Mouse (Mus musculus) limb, embryonic 12.5 days (tissue): ENCODE data around the gene Ptprf. TPM values are rescaled to one million over a fixed set of nuclear protein-coding genes. Genes with fewer than 3 reads are reported as not detected.

Experiments
- ATAC-seq: fragments of 200-750 bp; cut with Nextera tagmentation; 2 replicates; pipeline ENCODE4 v1.8.0; 2017; ENCODE audit warnings: low read depth, moderate TSS enrichment; ENCODE audit not compliant: insufficient number of reproducible peaks, insufficient read depth, low FRiP score, low TSS enrichment
- H3K27ac ChIP-seq: fragments of 300-500 bp; sonication (generic); 2 replicates; pipeline ENCODE4 v1.5.1; 2016; ENCODE audit warnings: mild to moderate bottlenecking, moderate library complexity
- H3K27me3 ChIP-seq: fragments of 300-500 bp; sonication (generic); 2 replicates; pipeline ENCODE4 v1.6.1; 2016; ENCODE audit warnings: mild to moderate bottlenecking, moderate library complexity
- H3K36me3 ChIP-seq: fragments of 300-500 bp; sonication (generic); 2 replicates; pipeline ENCODE4 v1.6.1; 2016; ENCODE audit warnings: mild to moderate bottlenecking, moderate library complexity
- H3K4me1 ChIP-seq: fragments of 300-500 bp; sonication (generic); replicated peaks from 2 replicates; pipeline ENCODE4 v1.6.1; 2016
- H3K4me2 ChIP-seq: fragments of 300-500 bp; sonication (generic); 2 replicates; pipeline ENCODE4 v1.6.1; 2016; ENCODE audit warnings: mild to moderate bottlenecking, moderate library complexity
- H3K4me3 ChIP-seq: fragments of 300-500 bp; sonication (generic); replicated peaks from 2 replicates; pipeline ENCODE4 v1.5.1; 2016; ENCODE audit warnings: mild to moderate bottlenecking
- H3K9ac ChIP-seq: fragments of 300-500 bp; sonication (generic); replicated peaks from 2 replicates; pipeline ENCODE4 v1.6.1; 2016; ENCODE audit warnings: mild to moderate bottlenecking, moderate library complexity
- H3K9me3 ChIP-seq: fragments of 300-500 bp; sonication (generic); 2 replicates; pipeline ENCODE4 v1.6.1; 2016; ENCODE audit warnings: mild to moderate bottlenecking, moderate library complexity
- WGBS: fragments of 180-500 bp; shearing (Covaris S2); methylation state at CpG from one replicate; pipeline ENCODE4 v1.1.7; 2016; 5-methylcytosine and 5-hydroxymethylcytosine counted together
- polyA plus RNA-seq: library from polyadenylated mRNA; unstranded; fragments of >200 nt; fragmentation: Nextera tagmentation; extraction: Ambion mirVana; gene quantifications from 2 replicates; pipeline ENCODE4 v1.2.1, GENCODE M21; 2016

Ptprf gene
- polyA plus RNA-seq, 1 experiment from 2014 or later, result 69.6 TPM

DNA sequence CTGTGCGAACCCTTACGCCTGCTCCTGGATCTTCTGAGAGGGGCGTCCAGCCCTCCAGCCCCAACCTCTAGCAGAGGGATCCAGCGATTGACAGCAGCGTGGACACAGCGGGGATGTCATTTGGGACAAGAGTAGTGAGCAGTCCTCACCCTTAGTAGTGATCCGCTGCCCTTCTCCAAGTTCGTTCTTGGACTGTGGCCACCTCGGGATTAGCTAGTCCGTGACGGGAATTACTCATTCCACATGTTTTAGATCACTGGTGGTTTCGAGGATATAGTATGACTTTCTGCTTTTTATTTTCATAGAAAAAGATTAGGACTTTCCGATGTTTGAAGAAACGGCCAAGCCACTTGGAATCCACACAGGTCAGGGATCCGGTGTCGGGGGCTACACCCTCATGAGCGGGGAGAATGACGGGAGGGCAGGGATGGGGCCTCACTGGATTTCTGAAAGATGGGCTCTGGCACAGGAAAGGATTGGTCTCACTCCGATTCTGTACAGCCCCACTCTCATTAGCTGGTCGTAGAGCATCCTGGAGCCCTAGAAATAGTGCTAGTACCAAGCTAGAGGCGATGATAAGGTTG is 15.0 kb upstream of the Ptprf start:
- no peaks in the 10 kb centered on the region for H3K4me1 ChIP-seq
- H3K4me2 ChIP-seq, result no peak overlapping the region
- 82% methylated on average over 21 of the region's 21 CpGs for WGBS
- no peak overlapping the region for H3K27ac ChIP-seq
- no peak overlapping the region for H3K9ac ChIP-seq
- no peak overlapping the region for H3K4me3 ChIP-seq
- no peaks in the 10 kb centered on the region for H3K27me3 ChIP-seq
- H3K9me3 ChIP-seq, result no peaks in the 10 kb centered on the region
- H3K36me3 ChIP-seq, result no peaks in the 10 kb centered on the region
- ATAC-seq, result no peak

- WGBS, result 73% methylated on average over 4 of the region's 4 CpGs
- Histone ChIP-seq H3K27me3 (no peaks in the 10 kb centered on the region), H3K36me3 (no peaks in the 10 kb centered on the region), H3K4me1 (no peaks in the 10 kb centered on the region), H3K4me2 (no peak overlapping the region), H3K9ac (no peak overlapping the region), H3K9me3 (no peaks in the 10 kb centered on the region), H3K27ac (no peak overlapping the region), H3K4me3 (no peak overlapping the region)
- ATAC-seq, result no peak
Observed at GRCm38 (mm10) chr4:118304984-118305383, 13.8 kb upstream of the Ptprf start.

DNA sequence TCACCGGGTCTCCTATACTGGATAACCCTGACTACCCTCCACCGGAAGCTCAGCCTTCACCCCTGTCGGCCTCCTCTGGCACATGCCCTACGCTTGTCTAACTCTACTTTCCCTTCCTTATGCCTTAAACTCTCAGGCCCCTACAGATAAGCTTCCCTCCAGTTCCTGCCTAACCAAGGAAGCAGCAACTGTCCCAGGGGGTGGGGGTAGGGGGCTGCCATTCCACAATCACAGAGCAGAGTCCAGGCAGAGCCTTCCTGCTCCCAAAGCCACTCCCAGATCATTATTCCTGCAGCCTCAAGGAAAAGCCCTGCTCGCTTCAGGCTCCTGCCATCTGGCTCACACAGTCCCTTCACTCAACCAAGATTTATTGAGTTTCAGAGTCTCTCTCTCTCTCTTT is 6.6 kb upstream of the Ptprf start:
- H3K4me1 ChIP-seq, result peaks cover 13% of the 10 kb centered on the region
- H3K4me3 ChIP-seq, result no peak overlapping the region
- peaks cover 4% of the 10 kb centered on the region for H3K27me3 ChIP-seq
- no peak overlapping the region for H3K4me2 ChIP-seq
- no peak overlapping the region for H3K9ac ChIP-seq
- H3K36me3 ChIP-seq, result no peaks in the 10 kb centered on the region
- ATAC-seq, result no peak
- no peaks in the 10 kb centered on the region for H3K9me3 ChIP-seq
- no peak overlapping the region for H3K27ac ChIP-seq
- WGBS, result 6% methylated on average over 5 of the region's 5 CpGs

DNA sequence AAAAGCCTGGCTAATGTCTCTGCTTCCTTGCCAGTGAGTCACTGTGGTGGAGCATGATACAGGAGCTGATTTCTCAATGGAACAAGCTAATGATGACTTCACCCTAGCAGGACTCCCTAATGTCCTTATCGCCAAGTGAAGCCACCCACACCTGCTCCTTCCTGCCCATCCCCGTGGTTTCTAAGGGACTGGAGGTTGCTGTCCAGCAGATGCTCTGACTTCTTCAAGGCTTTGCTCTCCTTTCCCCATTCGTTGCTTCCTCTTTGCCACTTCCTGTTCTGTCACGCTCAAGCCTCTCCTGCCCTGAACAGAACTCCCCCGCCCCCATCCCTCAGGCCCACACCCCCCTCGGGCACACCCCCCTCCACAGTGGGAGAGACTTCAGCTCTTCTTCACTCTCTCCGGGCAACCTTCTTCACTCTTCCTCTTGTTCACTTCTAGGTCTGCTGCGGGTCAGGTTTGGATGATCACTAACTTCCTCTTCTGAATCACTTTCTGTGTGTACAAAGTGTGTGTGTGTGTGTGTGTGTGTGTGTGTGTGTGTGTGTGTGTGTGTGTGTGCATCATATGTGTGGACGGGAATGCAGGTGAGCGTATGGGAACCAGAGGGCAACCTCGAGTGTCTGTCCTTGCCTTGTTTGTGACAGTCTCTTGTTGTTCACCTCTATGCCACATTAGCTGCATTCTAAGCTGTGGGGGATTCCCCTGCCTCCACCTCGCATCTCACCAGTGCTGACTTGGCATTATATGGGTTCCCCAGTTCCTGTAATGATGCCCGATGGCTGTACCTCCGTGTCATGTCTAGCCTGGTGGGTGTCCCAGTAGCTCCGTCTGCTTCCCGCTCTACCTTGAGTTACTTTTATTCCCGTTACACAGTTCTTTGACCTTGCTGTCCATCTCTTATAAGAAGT is 4.7 kb upstream of the Ptprf start:
- Histone ChIP-seq H3K9me3 (no peaks in the 10 kb centered on the region), H3K4me2 (no peak overlapping the region), H3K4me3 (no peak overlapping the region), H3K9ac (no peak overlapping the region), H3K27ac (no peak overlapping the region), H3K27me3 (peaks cover 4% of the 10 kb centered on the region), H3K36me3 (no peaks in the 10 kb centered on the region), H3K4me1 (peaks cover 18% of the 10 kb centered on the region)
- ATAC-seq, result no peak
- 63% methylated on average over 17 of the region's 17 CpGs for WGBS

- Histone ChIP-seq H3K4me3 (no peak overlapping the region), H3K4me1 (peaks cover 21% of the 10 kb centered on the region), H3K36me3 (no peaks in the 10 kb centered on the region), H3K9me3 (no peaks in the 10 kb centered on the region), H3K4me2 (no peak overlapping the region), H3K9ac (no peak overlapping the region), H3K27me3 (peaks cover 4% of the 10 kb centered on the region), H3K27ac (no peak overlapping the region)
- ATAC-seq, result no peak
- 70% methylated on average over 4 of the region's 4 CpGs for WGBS
Observed at GRCm38 (mm10) chr4:118294811-118295210, 3.6 kb upstream of the Ptprf start.

DNA sequence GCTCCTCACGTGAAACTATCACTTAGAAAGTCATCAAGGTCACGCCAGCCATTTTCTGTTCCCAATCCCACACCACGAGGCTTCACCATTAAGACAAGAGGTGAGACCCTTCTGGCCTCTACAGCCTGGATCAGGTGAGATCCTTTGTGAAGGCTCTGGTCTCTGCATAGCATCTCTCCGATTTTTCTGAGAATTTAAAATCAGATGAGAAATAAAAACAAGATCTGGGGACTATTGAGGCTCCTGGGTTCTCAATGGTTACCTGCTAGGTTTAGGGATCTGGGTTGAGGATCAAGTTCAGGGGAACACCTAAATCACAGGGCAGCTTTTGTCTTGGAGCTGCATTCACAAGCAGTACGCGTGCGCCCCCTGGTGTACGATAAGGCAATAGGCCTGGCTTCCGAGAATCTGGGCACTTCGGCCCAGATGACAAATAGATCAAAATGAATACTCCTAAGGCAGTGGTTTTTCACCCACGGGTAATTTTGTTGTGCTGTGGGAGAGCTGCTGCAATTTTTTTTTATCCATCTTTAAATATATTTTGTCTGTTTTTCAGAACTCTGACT is 1.6 kb upstream of the Ptprf start:
- H3K9ac ChIP-seq, result no peak overlapping the region
- H3K4me2 ChIP-seq, result no peak overlapping the region
- H3K27me3 ChIP-seq, result peaks cover 4% of the 10 kb centered on the region
- WGBS, result 11% methylated on average over 11 of the region's 11 CpGs
- ATAC-seq, result no peak
- H3K9me3 ChIP-seq, result no peaks in the 10 kb centered on the region
- peaks cover under 1% of the 10 kb centered on the region; the same call in 1 of the 2 replicates for H3K36me3 ChIP-seq
- no peak overlapping the region for H3K4me3 ChIP-seq
- peaks cover 31% of the 10 kb centered on the region for H3K4me1 ChIP-seq
- H3K27ac ChIP-seq, result no peak overlapping the region

DNA sequence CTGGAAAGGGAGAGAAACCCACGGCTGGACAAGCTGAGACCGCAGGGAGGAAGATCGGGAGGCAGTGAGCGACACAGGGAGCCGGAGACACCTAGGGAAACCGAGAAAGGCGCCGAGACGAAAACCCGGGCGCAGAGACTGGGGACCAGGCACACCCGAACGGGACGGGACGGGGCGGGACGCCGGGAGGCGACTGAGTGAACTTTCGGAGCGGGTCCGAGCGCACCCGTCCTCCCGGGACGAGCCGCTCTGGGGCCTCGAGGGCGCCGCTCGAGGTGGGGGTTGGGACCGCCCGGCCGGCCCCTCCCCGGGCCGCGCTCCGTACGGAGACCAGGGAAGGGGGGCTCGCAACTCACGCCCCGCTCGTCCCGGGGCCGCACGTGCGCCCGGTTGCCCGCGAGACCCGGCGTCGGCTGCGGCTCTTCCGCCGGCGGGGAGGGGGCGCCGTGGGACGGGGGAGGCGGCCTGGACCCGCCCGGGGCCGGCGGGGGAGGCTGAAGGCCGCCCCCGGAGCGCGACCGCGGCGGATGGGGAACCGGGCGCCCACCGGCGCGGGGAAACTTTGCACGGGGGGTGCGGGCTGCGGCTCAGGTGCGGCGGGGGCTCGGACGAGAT is 682 bp downstream of the Ptprf start:
- no peak for ATAC-seq
- peaks cover 26% of the 10 kb centered on the region for H3K4me1 ChIP-seq

GRCm38 (mm10) chr4:118289960-118290415 is 1.2 kb downstream of the Ptprf start:
- Histone ChIP-seq H3K27me3 (no peaks in the 10 kb centered on the region), H3K4me3 (peak overlapping the region; percentile 97), H3K4me1 (peaks cover 26% of the 10 kb centered on the region), H3K4me2 (peak overlapping the region; percentile 71), H3K36me3 (peaks cover 24% of the 10 kb centered on the region), H3K27ac (peak overlapping the region; percentile 94), H3K9me3 (no peaks in the 10 kb centered on the region), H3K9ac (peak overlapping the region; percentile 96)
- 0 out of 2 replicates have a peak, but pooled peaks have one; percentile 33 for ATAC-seq
- under 1% methylated on average over 12 of the region's 12 CpGs for WGBS

More for the DNA sequence above, 682 bp downstream of the Ptprf start:
- no peaks in the 10 kb centered on the region for H3K27me3 ChIP-seq
- peaks cover 19% of the 10 kb centered on the region for H3K36me3 ChIP-seq
- H3K4me2 ChIP-seq, result peak overlapping the region; percentile 71
- under 1% methylated on average over 68 of the region's 84 CpGs for WGBS
- H3K9ac ChIP-seq, result peak overlapping the region; percentile 96
- H3K4me3 ChIP-seq, result peak overlapping the region; percentile 97
- H3K27ac ChIP-seq, result peak overlapping the region; percentile 94
- H3K9me3 ChIP-seq, result no peaks in the 10 kb centered on the region

GRCm38 (mm10) chr4:118289266-118289665 is 1.9 kb downstream of the Ptprf start:
- 48% methylated on average over 5 of the region's 5 CpGs for WGBS
- H3K9me3 ChIP-seq, result no peaks in the 10 kb centered on the region
- H3K4me1 ChIP-seq, result peaks cover 26% of the 10 kb centered on the region

DNA sequence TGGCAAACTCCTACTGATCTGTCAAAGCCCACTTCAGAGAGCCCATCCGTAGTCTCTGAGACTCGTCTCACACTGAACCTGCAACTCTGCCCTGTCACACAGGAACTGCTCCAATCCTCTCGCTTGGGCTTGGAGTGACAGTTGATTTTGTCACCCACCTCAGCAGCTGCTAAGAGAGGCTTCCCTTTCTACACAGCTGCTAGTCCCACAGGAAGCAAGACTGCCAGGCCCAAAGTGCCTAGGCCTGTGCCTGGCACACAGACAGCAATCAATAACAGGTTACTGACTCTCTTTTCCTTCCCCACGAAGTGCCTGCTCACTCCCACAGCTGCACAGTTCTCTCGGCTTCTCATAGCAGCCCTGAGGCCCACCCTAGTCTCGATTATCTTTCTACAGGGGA is 2.7 kb downstream of the Ptprf start:
- Histone ChIP-seq H3K9ac (peak overlapping the region; percentile 96; the same call in 1 of the 2 replicates), H3K36me3 (peaks cover 37% of the 10 kb centered on the region), H3K4me3 (no peak overlapping the region; the same call in 1 of the 2 replicates), H3K27me3 (no peaks in the 10 kb centered on the region), H3K9me3 (no peaks in the 10 kb centered on the region), H3K4me1 (peaks cover 26% of the 10 kb centered on the region), H3K27ac (no peak overlapping the region), H3K4me2 (peak overlapping the region; percentile 71)
- ATAC-seq, result no peak
- 77% methylated on average over 6 of the region's 6 CpGs for WGBS

More at GRCm38 (mm10) chr4:118289266-118289665, 1.9 kb downstream of the Ptprf start:
- peak overlapping the region; percentile 96; the same call in 1 of the 2 replicates for H3K9ac ChIP-seq
- H3K36me3 ChIP-seq, result peaks cover 30% of the 10 kb centered on the region
- peak overlapping the region; percentile 97 for H3K4me3 ChIP-seq
- H3K4me2 ChIP-seq, result peak overlapping the region; percentile 71
- ATAC-seq, result no peak; the same call in 1 of the 2 replicates
- H3K27ac ChIP-seq, result peak overlapping the region; percentile 94
- H3K27me3 ChIP-seq, result no peaks in the 10 kb centered on the region

DNA sequence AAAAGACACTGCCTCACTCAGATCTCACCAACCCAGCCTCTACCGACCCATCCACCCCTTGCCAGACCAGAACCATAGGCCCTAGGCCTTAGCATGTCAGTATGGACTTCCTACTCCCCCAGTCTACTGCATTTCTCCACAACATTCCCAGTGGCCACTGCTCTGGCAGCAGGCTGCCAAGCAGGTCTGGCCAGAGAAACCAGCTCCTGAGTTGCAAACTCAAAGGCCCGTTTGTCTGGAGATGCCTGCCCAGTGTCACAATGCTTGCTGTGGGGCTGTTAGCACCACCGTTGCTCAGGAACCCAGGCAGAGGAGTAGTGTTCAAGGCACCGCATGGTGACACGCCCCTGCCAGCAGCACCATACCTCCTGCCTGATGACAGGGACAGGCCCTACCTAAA is 5.0 kb downstream of the Ptprf start:
- no peak for ATAC-seq
- Histone ChIP-seq H3K9me3 (no peaks in the 10 kb centered on the region), H3K9ac (no peak overlapping the region), H3K36me3 (peaks cover 58% of the 10 kb centered on the region), H3K27ac (no peak overlapping the region), H3K4me3 (no peak overlapping the region), H3K4me2 (no peak overlapping the region), H3K4me1 (peaks cover 32% of the 10 kb centered on the region), H3K27me3 (no peaks in the 10 kb centered on the region)
- 85% methylated on average over 5 of the region's 5 CpGs for WGBS
